Mouse (Mus musculus) olfactory bulb, adult 2 months (tissue): ENCODE results near the gene Grpel1. TPM values are rescaled to one million over a fixed set of nuclear protein-coding genes. Genes with fewer than 3 reads are reported as not detected.
A peak's percentile ranks its signal among the peaks of the same experiment; 100 is the strongest.

Experiments used
- H3K27ac ChIP-seq: fragments of 200-500 bp; 2 replicates; pipeline ENCODE4 v1.5.1; 2012; ENCODE audit warnings: low read depth, low read length; ENCODE audit not compliant: insufficient read depth
- H3K4me1 ChIP-seq: fragments of 200-500 bp; 2 replicates; pipeline ENCODE4 v1.6.1; 2012; ENCODE audit warnings: low read length; ENCODE audit not compliant: control insufficient read depth, insufficient read depth
- H3K4me3 ChIP-seq: fragments of 200-500 bp; 2 replicates; pipeline ENCODE4 v1.5.1; 2012; ENCODE audit warnings: mild to moderate bottlenecking, low read depth, low read length, moderate library complexity; ENCODE audit not compliant: insufficient read depth
- CTCF ChIP-seq: fragments of 200-500 bp; IDR thresholded peaks from 2 replicates; pipeline ENCODE4 v1.5.1; 2012; ENCODE audit warnings: low read depth, mild to moderate bottlenecking, low read length, moderate library complexity; ENCODE audit not compliant: insufficient read depth
- POLR2A ChIP-seq: fragments of 200-500 bp; IDR thresholded peaks from 2 replicates; pipeline ENCODE4 v1.6.1; 2012; ENCODE audit warnings: mild to moderate bottlenecking, low read depth, low read length, moderate library complexity; ENCODE audit not compliant: insufficient read depth
- WGBS: fragments of 180-500 bp; shearing (Covaris S2); methylation state at CpG from one replicate; pipeline ENCODE4 v1.1.7; 2018; 5-methylcytosine and 5-hydroxymethylcytosine counted together
- polyA plus RNA-seq: library from polyadenylated mRNA; stranded (reverse); fragments of >200 nt; gene quantifications from 2 replicates; pipeline ENCODE4 v1.2.4, GENCODE M21; 2012; ENCODE audit warnings: low replicate concordance; ENCODE audit not compliant: missing spikeins, insufficient read depth, insufficient read length

The Grpel1 gene
- 130 TPM in 1 of 2 replicates, not detected in the other for polyA plus RNA-seq

- Histone ChIP-seq H3K4me1 (peaks cover 7% of the 10 kb centered on the region; the same call in 1 of the 2 replicates), H3K4me3 (peak within 1 kb of the TSS; percentile 86), H3K27ac (peak within 1 kb of the TSS; percentile 47; the same call in 1 of the 2 replicates)
- WGBS: under 1% methylated on average over 68 of the region's 68 CpGs
- no peak for TF ChIP-seq CTCF
- peak; percentile 63 for TF ChIP-seq POLR2A
Observed at GRCm38 (mm10) chr5:36464709-36465661, at the start of gene Grpel1. Grpel1 (plus strand) TSS chr5:36464998.

DNA sequence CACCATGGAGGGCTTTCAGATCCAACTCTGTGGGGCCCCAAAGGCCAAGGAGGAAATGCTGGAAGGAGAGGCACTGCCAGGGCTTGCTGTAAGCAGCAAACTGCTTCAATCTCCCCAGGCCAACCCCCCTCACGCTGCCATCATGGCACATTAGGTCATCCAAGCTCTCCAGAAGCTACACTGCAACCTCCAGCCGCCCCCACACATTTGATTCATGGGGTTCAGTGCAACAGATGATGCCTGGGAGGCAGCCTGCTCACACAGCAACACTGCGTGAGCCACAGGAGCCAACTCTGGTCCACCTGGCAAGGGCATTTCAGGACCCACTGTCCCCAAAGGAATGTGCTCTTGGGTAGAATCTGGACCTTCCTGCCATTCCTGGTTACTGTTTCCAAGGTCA, 44.9 kb upstream of the Grpel1 start:
- TF ChIP-seq POLR2A: no peak
- no peak for TF ChIP-seq CTCF
- no peak overlapping the region for H3K4me3 ChIP-seq
- peaks cover 12% of the 10 kb centered on the region for H3K4me1 ChIP-seq
- WGBS: 53% methylated on average over 3 of the region's 3 CpGs
- H3K27ac ChIP-seq: no peak overlapping the region

DNA sequence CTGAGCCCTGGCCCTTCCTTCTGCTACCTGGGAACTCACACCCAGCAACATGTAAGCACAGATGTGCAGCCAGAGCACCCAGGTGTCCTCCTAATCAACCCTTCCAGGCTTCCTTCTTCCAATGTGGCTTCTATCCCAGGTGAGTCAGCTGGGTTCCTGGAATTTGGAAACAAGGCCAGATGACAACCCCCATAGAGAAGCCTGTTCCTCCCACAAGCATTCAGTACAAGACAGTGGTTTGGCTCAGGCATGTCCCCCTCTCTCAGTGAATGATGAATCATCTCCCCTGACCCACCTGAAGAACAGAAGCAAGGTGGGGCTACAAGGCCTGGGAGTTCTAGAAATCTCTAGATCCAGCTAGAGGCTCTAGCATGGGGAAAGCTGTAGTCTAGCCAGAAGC, 42.1 kb upstream of the Grpel1 start:
- no peak for TF ChIP-seq CTCF
- no peak for TF ChIP-seq POLR2A
- Histone ChIP-seq H3K4me3 (no peak overlapping the region), H3K4me1 (peaks cover 7% of the 10 kb centered on the region)

DNA sequence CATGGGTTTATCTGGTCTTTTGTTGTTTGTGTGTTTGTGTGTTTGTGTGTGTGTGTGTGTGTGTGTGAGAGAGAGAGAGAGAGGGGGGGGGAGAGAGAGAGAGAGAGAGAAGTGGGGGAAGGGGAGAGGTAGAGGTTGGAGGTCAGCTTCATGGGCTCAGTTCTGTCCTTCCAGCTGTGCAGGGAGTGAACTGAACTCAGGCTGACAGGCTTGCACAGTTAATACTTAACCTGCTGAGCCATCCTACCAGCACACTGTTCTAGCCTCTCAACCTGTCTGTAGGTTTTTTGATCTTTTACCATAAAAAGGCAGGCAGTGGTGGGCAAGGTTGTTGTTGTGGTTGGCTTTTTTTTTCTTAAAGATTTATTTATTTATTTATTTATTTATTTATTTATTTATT, 40.1 kb upstream of the Grpel1 start:
- H3K4me1 ChIP-seq: peaks cover 4% of the 10 kb centered on the region; the same call in 1 of the 2 replicates
- H3K4me3 ChIP-seq: no peak overlapping the region
- no peak for TF ChIP-seq POLR2A
- no peak for TF ChIP-seq CTCF
- H3K27ac ChIP-seq: no peak overlapping the region

More for the DNA sequence above, 42.1 kb upstream of the Grpel1 start:
- no peak overlapping the region for H3K27ac ChIP-seq

- TF ChIP-seq CTCF: no peak
- no peak for TF ChIP-seq POLR2A
- H3K27ac ChIP-seq: no peak overlapping the region
- 81% methylated on average over 5 of the region's 5 CpGs for WGBS
Observed at GRCm38 (mm10) chr5:36426404-36426803, 38.4 kb upstream of the Grpel1 start.

GRCm38 (mm10) chr5:36427831-36428230, 37.0 kb upstream of the Grpel1 start:
- no peak for TF ChIP-seq CTCF
- no peak for TF ChIP-seq POLR2A
- 61% methylated on average over 11 of the region's 11 CpGs for WGBS
- Histone ChIP-seq H3K27ac (no peak overlapping the region), H3K4me3 (no peak overlapping the region), H3K4me1 (no peaks in the 10 kb centered on the region; the same call in 1 of the 2 replicates)

More at GRCm38 (mm10) chr5:36426404-36426803, 38.4 kb upstream of the Grpel1 start:
- H3K4me1 ChIP-seq: no peaks in the 10 kb centered on the region; the same call in 1 of the 2 replicates
- H3K4me3 ChIP-seq: no peak overlapping the region

GRCm38 (mm10) chr5:36429551-36429950, 35.2 kb upstream of the Grpel1 start:
- no peak overlapping the region for H3K4me3 ChIP-seq
- TF ChIP-seq POLR2A (no peak), CTCF (no peak)
- WGBS: 81% methylated on average over 3 of the region's 3 CpGs
- no peaks in the 10 kb centered on the region; the same call in 1 of the 2 replicates for H3K4me1 ChIP-seq
- no peak overlapping the region for H3K27ac ChIP-seq

- 67% methylated on average over 2 of the region's 2 CpGs for WGBS
- no peaks in the 10 kb centered on the region; the same call in 1 of the 2 replicates for H3K4me1 ChIP-seq
- no peak overlapping the region for H3K4me3 ChIP-seq
- no peak overlapping the region for H3K27ac ChIP-seq
- TF ChIP-seq CTCF (no peak), POLR2A (no peak)
Observed at GRCm38 (mm10) chr5:36431711-36432110, 33.1 kb upstream of the Grpel1 start.

- Histone ChIP-seq H3K27ac (no peak overlapping the region), H3K4me1 (no peaks in the 10 kb centered on the region), H3K4me3 (no peak overlapping the region)
- no peak for TF ChIP-seq POLR2A
- TF ChIP-seq CTCF: no peak
- 75% methylated on average over 9 of the region's 9 CpGs for WGBS
Observed at GRCm38 (mm10) chr5:36434398-36434967, 30.3 kb upstream of the Grpel1 start.
